Mouse (Mus musculus) urinary bladder, postnatal 36 days (tissue): ENCODE results near the gene Fxr2.
A peak's percentile ranks its signal among the peaks of the same experiment; 100 is the strongest.

Experiments
- DNase-seq, 2 experiments: peaks; one replicate each; pipeline ENCODE4 v3.0.0; 2022; ENCODE audit warnings: low spot score in 2 of 2, mixed read lengths in 1 of 2

Fxr2 gene

GRCm38 (mm10) chr11:69657462-69657881, 24.7 kb downstream of the Fxr2 start:
- no peak for DNase-seq

GRCm38 (mm10) chr11:69661221-69661881, 28.6 kb downstream of the Fxr2 start:
- no peak for DNase-seq

GRCm38 (mm10) chr11:69662213-69662966, 29.6 kb downstream of the Fxr2 start, which contains the start of gene Mpdu1:
TSS of gene Mpdu1 (minus strand) at chr11:69662642.
- DNase-seq, result peak; percentile 89 to 93

GRCm38 (mm10) chr11:69662967-69663671, 30.3 kb downstream of the Fxr2 start:
- DNase-seq, result no peak

GRCm38 (mm10) chr11:69663795-69664194, 31.0 kb downstream of the Fxr2 start:
- DNase-seq, result no peak

- no peak for DNase-seq
Observed at GRCm38 (mm10) chr11:69664841-69665240, 32.1 kb downstream of the Fxr2 start.

GRCm38 (mm10) chr11:69665457-69665960, 32.7 kb downstream of the Fxr2 start:
- DNase-seq, result no peak

- no peak for DNase-seq
Observed at GRCm38 (mm10) chr11:69665961-69666664, 33.3 kb downstream of the Fxr2 start, which contains the start of gene Cd68. TSS of gene Cd68 (minus strand) at chr11:69666153.

- DNase-seq, result no peak
Observed at GRCm38 (mm10) chr11:69666665-69667005, 33.8 kb downstream of the Fxr2 start.

- DNase-seq, result peak; percentile 84 to 93
Observed at GRCm38 (mm10) chr11:69670786-69671725, 38.3 kb downstream of the Fxr2 start.

- no peak for DNase-seq
Observed at GRCm38 (mm10) chr11:69671726-69672124, 38.9 kb downstream of the Fxr2 start.

GRCm38 (mm10) chr11:69672211-69672706, 39.5 kb downstream of the Fxr2 start, which contains the start of gene Eif4a1:
TSS of gene Eif4a1 (minus strand) at chr11:69672423.
- DNase-seq, result peak; percentile 100

GRCm38 (mm10) chr11:69679144-69679543, 46.4 kb downstream of the Fxr2 start:
- DNase-seq, result no peak

GRCm38 (mm10) chr11:69680136-69680855, 47.5 kb downstream of the Fxr2 start:
- no peak for DNase-seq

GRCm38 (mm10) chr11:69681314-69682208, 48.8 kb downstream of the Fxr2 start, which contains the start of gene Senp3:
TSS of gene Senp3 (minus strand) at chr11:69682084.
- peak; percentile 91 to 96 for DNase-seq

- no peak for DNase-seq
Observed at GRCm38 (mm10) chr11:69682209-69682839, 49.5 kb downstream of the Fxr2 start.

- peak; percentile 86 to 87 for DNase-seq
Observed at GRCm38 (mm10) chr11:69682840-69683533, 50.2 kb downstream of the Fxr2 start.
